Mouse (Mus musculus) hindbrain, embryonic 13.5 days (tissue): ENCODE measurements around the gene Ern1. TPM values are rescaled to one million over a fixed set of nuclear protein-coding genes. Genes with fewer than 3 reads are reported as not detected.

ENCODE experiments used
- ATAC-seq: fragments of 200-750 bp; cut with Nextera tagmentation; 2 replicates; pipeline ENCODE4 v1.8.0; 2017; ENCODE audit warnings: moderate TSS enrichment; ENCODE audit not compliant: low FRiP score
- H3K27ac ChIP-seq: fragments of 300-500 bp; sonication (generic); 2 replicates; pipeline ENCODE4 v1.5.1; 2015; ENCODE audit warnings: inconsistent platforms, mild to moderate bottlenecking, moderate library complexity
- H3K27me3 ChIP-seq: fragments of 300-500 bp; sonication (generic); 2 replicates; pipeline ENCODE4 v1.6.1; 2015; ENCODE audit warnings: mild to moderate bottlenecking, inconsistent platforms
- H3K36me3 ChIP-seq: fragments of 300-500 bp; sonication (generic); 2 replicates; pipeline ENCODE4 v1.6.1; 2015; ENCODE audit warnings: mild to moderate bottlenecking, inconsistent platforms
- H3K4me1 ChIP-seq: fragments of 300-500 bp; sonication (generic); replicated peaks from 2 replicates; pipeline ENCODE4 v1.6.1; 2015; ENCODE audit warnings: inconsistent platforms
- H3K4me2 ChIP-seq: fragments of 300-500 bp; sonication (generic); 2 replicates; pipeline ENCODE4 v1.6.1; 2015; ENCODE audit warnings: inconsistent platforms, mild to moderate bottlenecking, moderate library complexity
- H3K4me3 ChIP-seq: fragments of 300-500 bp; sonication (generic); 2 replicates; pipeline ENCODE4 v1.5.1; 2015; ENCODE audit warnings: mild to moderate bottlenecking, inconsistent platforms
- H3K9ac ChIP-seq: fragments of 300-500 bp; sonication (generic); 2 replicates; pipeline ENCODE4 v1.6.1; 2015; ENCODE audit warnings: mild to moderate bottlenecking, inconsistent platforms
- H3K9me3 ChIP-seq: fragments of 300-500 bp; sonication (generic); 2 replicates; pipeline ENCODE4 v1.6.1; 2016; ENCODE audit warnings: inconsistent platforms
- WGBS: fragments of 180-500 bp; shearing (Covaris S2); methylation state at CpG from one replicate; pipeline ENCODE4 v1.1.7; 2015; 5-methylcytosine and 5-hydroxymethylcytosine counted together
- polyA plus RNA-seq: library from polyadenylated mRNA; unstranded; fragments of >200 nt; fragmentation: Nextera tagmentation; extraction: Ambion mirVana; gene quantifications from 2 replicates; pipeline ENCODE4 v1.2.1, GENCODE M21; 2015

Ern1 gene
- polyA plus RNA-seq, 1 experiment from 2014 or later: 6.1 TPM

- Histone ChIP-seq H3K9me3 (no peaks in the 10 kb centered on the region), H3K36me3 (no peaks in the 10 kb centered on the region), H3K9ac (no peak overlapping the region), H3K4me2 (no peak overlapping the region), H3K4me1 (no peaks in the 10 kb centered on the region), H3K4me3 (no peak overlapping the region), H3K27ac (no peak overlapping the region), H3K27me3 (no peaks in the 10 kb centered on the region)
- no peak for ATAC-seq
- WGBS: 91% methylated on average over 2 of the region's 2 CpGs
Measured at GRCm38 (mm10) chr11:106440318-106440717, 47.3 kb downstream of the Ern1 start.

- Histone ChIP-seq H3K4me1 (no peaks in the 10 kb centered on the region), H3K4me3 (no peak overlapping the region), H3K9me3 (no peaks in the 10 kb centered on the region), H3K27me3 (no peaks in the 10 kb centered on the region), H3K27ac (no peak overlapping the region), H3K4me2 (no peak overlapping the region), H3K9ac (no peak overlapping the region), H3K36me3 (no peaks in the 10 kb centered on the region)
- WGBS: 87% methylated on average over 3 of the region's 3 CpGs
- no peak for ATAC-seq
Measured at GRCm38 (mm10) chr11:106439355-106439754, 48.3 kb downstream of the Ern1 start.

- no peaks in the 10 kb centered on the region for H3K9me3 ChIP-seq
- no peak overlapping the region for H3K9ac ChIP-seq
- H3K4me2 ChIP-seq: no peak overlapping the region
- no peaks in the 10 kb centered on the region for H3K36me3 ChIP-seq
- H3K27ac ChIP-seq: no peak overlapping the region
- H3K27me3 ChIP-seq: no peaks in the 10 kb centered on the region
- no peak for ATAC-seq
- H3K4me3 ChIP-seq: no peak overlapping the region
- WGBS: 66% methylated on average over 4 of the region's 4 CpGs
- no peaks in the 10 kb centered on the region for H3K4me1 ChIP-seq
Measured at GRCm38 (mm10) chr11:106438524-106439177, 49.0 kb downstream of the Ern1 start.

- no peak overlapping the region for H3K4me2 ChIP-seq
- no peaks in the 10 kb centered on the region for H3K27me3 ChIP-seq
- no peaks in the 10 kb centered on the region for H3K36me3 ChIP-seq
- H3K4me1 ChIP-seq: no peaks in the 10 kb centered on the region
- no peak for ATAC-seq
- WGBS: 98% methylated on average over 2 of the region's 2 CpGs
- H3K4me3 ChIP-seq: no peak overlapping the region
- H3K27ac ChIP-seq: no peak overlapping the region
- H3K9me3 ChIP-seq: no peaks in the 10 kb centered on the region
- H3K9ac ChIP-seq: no peak overlapping the region
Measured at GRCm38 (mm10) chr11:106437543-106437942, 50.1 kb downstream of the Ern1 start.

- Histone ChIP-seq H3K27me3 (no peaks in the 10 kb centered on the region), H3K9ac (no peak overlapping the region), H3K27ac (no peak overlapping the region), H3K36me3 (no peaks in the 10 kb centered on the region; the same call in 1 of the 2 replicates), H3K4me2 (no peak overlapping the region), H3K9me3 (no peaks in the 10 kb centered on the region), H3K4me3 (no peak overlapping the region), H3K4me1 (no peaks in the 10 kb centered on the region)
- ATAC-seq: no peak
- 92% methylated on average over 5 of the region's 5 CpGs for WGBS
Measured at GRCm38 (mm10) chr11:106437039-106437438, 50.6 kb downstream of the Ern1 start.

- no peaks in the 10 kb centered on the region for H3K27me3 ChIP-seq
- ATAC-seq: no peak
- 96% methylated on average over 5 of the region's 5 CpGs for WGBS
Measured at GRCm38 (mm10) chr11:106430392-106430791, 57.3 kb downstream of the Ern1 start.

GRCm38 (mm10) chr11:106429689-106430088 is 58.0 kb downstream of the Ern1 start:
- 85% methylated on average over 4 of the region's 4 CpGs for WGBS
- no peak overlapping the region for H3K4me2 ChIP-seq
- H3K9ac ChIP-seq: no peak overlapping the region
- no peaks in the 10 kb centered on the region for H3K27me3 ChIP-seq
- no peaks in the 10 kb centered on the region for H3K4me1 ChIP-seq
- no peak overlapping the region for H3K27ac ChIP-seq
- peaks cover 7% of the 10 kb centered on the region; the same call in 1 of the 2 replicates for H3K36me3 ChIP-seq
- no peak overlapping the region for H3K4me3 ChIP-seq
- no peak for ATAC-seq
- H3K9me3 ChIP-seq: no peaks in the 10 kb centered on the region

More at GRCm38 (mm10) chr11:106430392-106430791, 57.3 kb downstream of the Ern1 start:
- H3K4me1 ChIP-seq: no peaks in the 10 kb centered on the region
- no peak overlapping the region for H3K4me3 ChIP-seq
- H3K4me2 ChIP-seq: no peak overlapping the region
- no peak overlapping the region for H3K9ac ChIP-seq
- H3K36me3 ChIP-seq: peaks cover 7% of the 10 kb centered on the region; the same call in 1 of the 2 replicates
- no peaks in the 10 kb centered on the region for H3K9me3 ChIP-seq
- H3K27ac ChIP-seq: no peak overlapping the region

- Histone ChIP-seq H3K4me2 (no peak overlapping the region), H3K27me3 (no peaks in the 10 kb centered on the region), H3K36me3 (peaks cover 9% of the 10 kb centered on the region; the same call in 1 of the 2 replicates), H3K27ac (no peak overlapping the region), H3K9ac (no peak overlapping the region), H3K4me3 (no peak overlapping the region), H3K4me1 (no peaks in the 10 kb centered on the region), H3K9me3 (no peaks in the 10 kb centered on the region)
- 99% methylated on average over 2 of the region's 2 CpGs for WGBS
- no peak for ATAC-seq
Measured at GRCm38 (mm10) chr11:106428556-106428955, 59.1 kb downstream of the Ern1 start.

GRCm38 (mm10) chr11:106428106-106428505 is 59.5 kb downstream of the Ern1 start:
- Histone ChIP-seq H3K27ac (no peak overlapping the region), H3K4me3 (no peak overlapping the region), H3K9me3 (no peaks in the 10 kb centered on the region), H3K36me3 (peaks cover 12% of the 10 kb centered on the region), H3K27me3 (no peaks in the 10 kb centered on the region), H3K4me1 (no peaks in the 10 kb centered on the region), H3K9ac (no peak overlapping the region), H3K4me2 (no peak overlapping the region)
- no peak for ATAC-seq
- WGBS: 93% methylated on average over 4 of the region's 4 CpGs

GRCm38 (mm10) chr11:106426447-106426846 is 61.2 kb downstream of the Ern1 start:
- H3K4me2 ChIP-seq: no peak overlapping the region
- H3K4me3 ChIP-seq: no peak overlapping the region
- peaks cover 22% of the 10 kb centered on the region for H3K36me3 ChIP-seq
- no peaks in the 10 kb centered on the region for H3K27me3 ChIP-seq
- H3K9me3 ChIP-seq: no peaks in the 10 kb centered on the region
- H3K4me1 ChIP-seq: no peaks in the 10 kb centered on the region
- H3K27ac ChIP-seq: no peak overlapping the region
- no peak for ATAC-seq
- 97% methylated on average over 4 of the region's 4 CpGs for WGBS
- H3K9ac ChIP-seq: no peak overlapping the region

GRCm38 (mm10) chr11:106425201-106425600 is 62.5 kb downstream of the Ern1 start:
- H3K27ac ChIP-seq: no peak overlapping the region
- no peaks in the 10 kb centered on the region for H3K9me3 ChIP-seq
- no peak overlapping the region for H3K9ac ChIP-seq
- H3K27me3 ChIP-seq: no peaks in the 10 kb centered on the region
- peaks cover 23% of the 10 kb centered on the region for H3K36me3 ChIP-seq
- no peak overlapping the region for H3K4me2 ChIP-seq
- no peak overlapping the region for H3K4me3 ChIP-seq
- no peak for ATAC-seq
- H3K4me1 ChIP-seq: no peaks in the 10 kb centered on the region
- 95% methylated on average over 5 of the region's 5 CpGs for WGBS

- Histone ChIP-seq H3K36me3 (peaks cover 18% of the 10 kb centered on the region), H3K4me1 (no peaks in the 10 kb centered on the region), H3K9me3 (no peaks in the 10 kb centered on the region), H3K27me3 (no peaks in the 10 kb centered on the region), H3K4me3 (no peak overlapping the region), H3K9ac (0 out of 2 replicates have a peak overlapping the region, but pooled peaks have one; percentile 26), H3K4me2 (no peak overlapping the region), H3K27ac (no peak overlapping the region)
- ATAC-seq: no peak
- WGBS: 84% methylated on average over 9 of the region's 9 CpGs
Measured at GRCm38 (mm10) chr11:106419262-106420102, 68.2 kb downstream of the Ern1 start.
